Mouse (Mus musculus) MEL (cell line): Measurements from ENCODE around the gene Ly6g5c.
A peak's percentile ranks its signal among the peaks of the same experiment; 100 is the strongest.

Experiments used
- CTCF ChIP-seq, 3 experiments: IDR thresholded peaks in 2 of 3; conservative IDR thresholded peaks in 1 of 3; 2 replicates each; pipeline ENCODE4 v1.5.1; 2011 to 2012; ENCODE audit warnings: low read length in 3 of 3, low read depth in 2 of 3, mild to moderate bottlenecking in 2 of 3, improper control_type of control experiment in 1 of 3, inconsistent platforms in 1 of 3, mixed read lengths in 1 of 3, moderate library complexity in 1 of 3; ENCODE audit not compliant: control insufficient read depth in 1 of 3, insufficient read depth in 1 of 3, poor library complexity in 1 of 3, severe bottlenecking in 1 of 3
- EP300 ChIP-seq, 2 experiments: IDR thresholded peaks; 2 replicates each; pipeline ENCODE4 v1.6.1; 2011; ENCODE audit warnings: improper control_type of control experiment in 2 of 2, low read length in 2 of 2, low read depth in 1 of 2, mild to moderate bottlenecking in 1 of 2
- MYC ChIP-seq: IDR thresholded peaks from 2 replicates; pipeline ENCODE4 v1.6.1; 2011; ENCODE audit warnings: low read depth, mild to moderate bottlenecking, low read length, improper control_type of control experiment, moderate library complexity
- POLR2A ChIP-seq, 2 experiments: IDR thresholded peaks; 2 replicates each; pipeline ENCODE4 v1.6.1; 2011 to 2012; ENCODE audit warnings: low read length in 2 of 2, mild to moderate bottlenecking in 2 of 2, control low read depth in 1 of 2, improper control_type of control experiment in 1 of 2, low read depth in 1 of 2, moderate library complexity in 1 of 2; ENCODE audit not compliant: control insufficient read depth in 1 of 2, insufficient read depth in 1 of 2, poor library complexity in 1 of 2
- ZNF384 ChIP-seq: IDR thresholded peaks from 2 replicates; pipeline ENCODE4 v1.6.1; 2012; ENCODE audit warnings: low read depth, mild to moderate bottlenecking, inconsistent platforms, low read length, improper control_type of control experiment

- TF ChIP-seq CTCF (IDR thresholded peaks at IDR 0.05 in 2 of 3, conservative IDR thresholded peaks at IDR 0.05 in 1 of 3; ENCODE audit: control insufficient read depth in 1 of 3, insufficient read depth in 1 of 3, low read depth in 2 of 3, low read length in 3 of 3, poor library complexity in 1 of 3, severe bottlenecking in 1 of 3) (no peak), ZNF384 (no peak), MYC (no peak), POLR2A (IDR thresholded peaks at IDR 0.05; ENCODE audit: control insufficient read depth in 1 of 2, insufficient read depth in 1 of 2, low read depth in 1 of 2, low read length in 2 of 2, poor library complexity in 1 of 2) (no peak), EP300 (IDR thresholded peaks at IDR 0.05; ENCODE audit: low read depth in 1 of 2, low read length in 2 of 2) (peak; percentile 45 to 63; a peak in 3 of 4 replicates)
Measured at GRCm38 (mm10) chr17:35090166-35090932, 17.7 kb upstream of the Ly6g5c start.
